Mouse (Mus musculus) kidney, adult 8-10 months (tissue): ENCODE measurements around the gene Ribc1.

Source experiments
- DNase-seq, 2 experiments: peaks; one replicate each; pipeline ENCODE4 v3.0.0; 2022

The Ribc1 gene

DNA sequence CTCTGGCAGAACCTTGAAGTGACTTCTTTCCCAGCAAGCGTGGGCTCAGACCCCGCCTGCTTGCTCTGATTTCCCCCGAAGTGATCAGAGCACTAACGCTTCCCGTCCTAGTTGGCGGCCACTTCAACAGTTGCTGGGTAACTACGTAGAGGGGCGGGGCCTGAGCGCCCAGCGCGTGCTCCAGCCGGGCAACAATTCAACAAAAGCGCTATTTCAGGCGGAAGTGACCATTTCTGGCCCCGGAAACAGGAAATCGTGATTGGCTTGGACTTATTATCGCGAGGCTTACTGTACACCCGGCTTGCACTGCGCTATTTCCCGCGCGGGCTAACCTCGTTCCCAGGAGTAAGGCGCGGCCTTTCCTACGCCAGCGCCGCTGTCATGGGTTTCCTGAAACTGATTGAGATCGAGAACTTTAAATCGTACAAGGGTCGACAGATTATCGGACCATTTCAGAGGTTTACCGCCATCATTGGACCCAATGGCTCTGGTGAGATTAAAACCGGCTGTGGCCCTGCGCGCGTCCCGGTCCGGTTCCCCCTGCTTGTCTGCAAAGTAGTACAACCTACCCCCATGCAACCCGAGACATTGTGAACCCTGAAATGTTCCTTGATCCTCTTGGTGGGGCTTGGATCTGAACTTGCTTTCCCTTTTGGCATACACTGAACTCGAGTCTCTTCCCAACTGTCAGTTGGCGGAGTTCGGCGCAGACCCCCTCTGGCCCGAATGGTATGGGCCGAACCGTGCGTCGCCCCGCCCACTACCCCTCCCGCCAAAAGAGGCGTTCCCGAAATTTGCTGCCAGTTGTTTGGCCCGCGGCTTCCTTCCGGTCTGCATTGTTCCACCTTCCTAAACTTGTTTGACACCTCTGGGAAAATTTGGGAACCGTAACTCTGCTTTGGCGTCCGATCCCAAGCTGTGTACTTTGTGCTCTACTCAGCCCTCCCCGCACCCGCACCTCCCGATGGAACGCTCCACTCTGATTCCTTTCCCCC is at the start of gene Ribc1, which contains the start of gene Smc1a:
TSS of gene Ribc1 (minus strand) at position 145 of the 995 bp plus-strand sequence.
TSS of gene Smc1a (plus strand) at position 278 of the 995 bp plus-strand sequence.
- peak; percentile 93 to 95 for DNase-seq

- DNase-seq = no peak
Observed at GRCm38 (mm10) chrX:152065674-152066073, 49.6 kb upstream of the Ribc1 start.

DNA sequence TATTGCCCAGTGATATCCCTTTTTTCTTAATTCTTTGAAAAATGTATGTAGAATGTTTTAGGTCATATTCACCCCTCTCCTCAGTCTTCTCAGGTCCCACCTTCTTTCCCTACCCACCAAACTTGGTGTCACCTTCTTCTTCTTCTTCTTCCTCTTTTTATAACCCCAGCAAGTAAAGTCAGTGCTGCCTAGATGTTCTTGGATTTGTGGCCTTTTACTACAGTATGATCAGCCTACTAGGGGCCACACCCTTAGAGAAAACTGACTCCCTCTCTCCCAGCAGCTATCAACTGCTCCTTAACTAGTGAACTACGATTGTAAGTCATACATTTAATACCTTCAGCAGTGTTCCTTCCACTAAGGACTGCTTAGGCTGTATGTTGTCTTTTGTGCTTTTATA is 38.0 kb upstream of the Ribc1 start:
- DNase-seq = no peak

DNA sequence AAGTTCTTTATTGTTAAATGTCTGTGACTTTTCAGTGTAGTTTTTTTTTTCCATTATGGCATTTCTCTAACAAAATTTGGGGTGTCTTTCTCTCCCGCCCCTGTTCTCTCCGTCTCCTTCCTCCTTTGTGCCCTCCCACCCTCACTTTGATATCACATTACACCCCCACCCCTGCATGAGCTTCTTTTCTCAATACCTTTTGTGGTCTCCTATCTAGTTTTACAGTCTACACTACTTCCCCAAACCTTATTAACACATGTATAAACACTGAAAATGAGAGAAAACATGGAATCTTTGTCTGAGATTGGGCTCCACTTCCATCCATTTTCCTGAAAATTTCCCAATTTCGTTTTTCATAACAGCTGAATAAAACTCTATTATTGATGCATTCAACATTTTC is 36.5 kb upstream of the Ribc1 start:
- no peak for DNase-seq

DNA sequence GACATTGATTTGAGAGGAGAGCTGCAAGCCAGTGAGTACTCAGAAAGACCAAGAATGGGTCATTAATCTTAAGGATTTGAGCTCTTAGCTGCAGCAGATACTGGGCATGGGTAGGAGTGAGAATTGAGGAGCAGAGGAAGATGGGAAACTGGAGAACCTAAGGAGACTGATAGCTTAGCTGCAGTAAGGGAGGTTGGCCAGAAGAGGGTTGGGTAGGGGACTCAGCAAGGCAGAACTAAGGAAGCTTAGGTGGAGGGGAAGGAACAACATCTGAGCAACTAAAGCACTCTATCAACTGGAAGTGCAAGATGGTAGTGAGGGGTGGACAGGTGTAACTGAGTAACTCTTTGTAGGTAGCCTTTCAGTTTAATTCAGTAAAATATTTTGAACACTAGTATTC is 31.1 kb upstream of the Ribc1 start:
- DNase-seq = no peak

DNA sequence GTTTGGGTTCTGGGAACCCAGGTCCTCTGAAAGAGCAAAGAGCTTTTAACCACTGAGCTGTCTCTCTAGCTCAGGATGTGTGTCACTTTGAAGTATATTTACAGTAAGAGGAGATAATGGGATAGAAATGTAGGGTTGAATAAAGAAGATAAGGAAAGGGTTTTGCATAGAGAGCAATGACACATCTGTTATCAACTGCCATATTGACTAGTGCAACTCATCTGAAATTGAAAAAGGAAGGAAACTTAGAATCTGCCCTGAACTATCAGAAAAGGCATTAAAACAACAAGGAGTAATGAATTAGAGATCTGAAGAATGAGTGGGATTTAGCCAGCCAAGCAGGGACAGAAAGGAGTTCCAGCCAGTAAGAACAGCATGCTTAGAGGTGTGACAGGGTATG is 23.8 kb upstream of the Ribc1 start:
- no peak for DNase-seq

DNA sequence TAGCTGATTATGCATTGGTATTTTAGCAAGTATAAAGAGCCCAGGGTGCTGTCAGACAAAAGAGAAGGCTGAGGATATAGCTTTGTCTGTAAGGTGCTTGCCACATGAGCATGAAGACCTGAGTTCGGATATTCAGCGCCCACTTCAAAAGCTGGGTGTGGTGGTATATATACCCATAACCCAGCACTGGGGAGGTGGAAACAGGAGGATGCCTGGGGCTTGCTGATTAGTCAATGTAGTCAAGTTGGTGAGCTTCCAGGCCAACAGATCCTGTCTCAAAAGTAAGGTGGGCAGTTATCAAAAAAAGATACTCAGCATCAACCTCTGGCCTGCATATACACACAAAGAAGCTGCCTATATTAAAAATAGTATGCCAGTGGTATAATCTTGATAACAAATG is 3.2 kb upstream of the Ribc1 start:
- DNase-seq = no peak

- DNase-seq = no peak
Observed at GRCm38 (mm10) chrX:152017186-152017585, 1.1 kb upstream of the Ribc1 start.

- no peak for DNase-seq
Observed at GRCm38 (mm10) chrX:152015752-152016150, 344 bp downstream of the Ribc1 start.

DNA sequence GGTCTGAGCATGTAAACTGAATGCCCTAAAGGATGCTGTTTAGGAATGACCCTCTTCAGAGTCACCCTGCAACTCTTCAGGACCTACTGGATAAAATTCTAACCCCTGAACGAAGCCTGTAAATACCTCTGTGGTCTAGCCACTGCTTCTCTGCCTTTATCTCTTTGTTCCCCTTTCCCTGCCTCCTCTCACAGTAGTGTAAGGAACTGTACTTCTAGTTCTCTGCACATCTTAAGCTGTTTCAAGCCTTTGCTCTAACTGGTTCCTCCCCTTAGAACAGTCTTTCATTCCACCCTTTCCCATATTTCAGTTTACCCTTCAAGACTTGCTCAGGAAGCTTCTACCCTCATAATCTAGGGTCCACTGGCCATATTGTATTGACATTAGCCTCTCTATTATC is 8.2 kb downstream of the Ribc1 start:
- no peak for DNase-seq

DNA sequence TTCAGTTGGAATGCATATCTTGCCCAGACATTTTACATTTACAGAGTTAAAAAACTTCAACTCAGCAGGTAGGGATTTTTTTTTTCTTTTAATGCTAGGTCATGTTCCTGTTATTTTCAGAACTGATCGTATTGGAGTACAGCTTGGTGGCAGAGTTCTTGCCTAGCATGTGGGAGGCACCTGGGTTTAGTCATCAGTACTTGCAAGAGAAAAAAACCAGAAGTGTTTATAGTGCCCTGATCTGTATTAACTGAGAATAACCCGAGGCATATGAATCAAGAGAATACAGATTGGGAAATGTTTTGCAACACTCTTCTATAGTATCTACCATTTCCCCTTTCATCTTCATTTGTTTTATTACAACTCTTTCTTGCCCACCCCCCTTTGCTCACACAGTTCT is 13.2 kb downstream of the Ribc1 start:
- DNase-seq = no peak

DNA sequence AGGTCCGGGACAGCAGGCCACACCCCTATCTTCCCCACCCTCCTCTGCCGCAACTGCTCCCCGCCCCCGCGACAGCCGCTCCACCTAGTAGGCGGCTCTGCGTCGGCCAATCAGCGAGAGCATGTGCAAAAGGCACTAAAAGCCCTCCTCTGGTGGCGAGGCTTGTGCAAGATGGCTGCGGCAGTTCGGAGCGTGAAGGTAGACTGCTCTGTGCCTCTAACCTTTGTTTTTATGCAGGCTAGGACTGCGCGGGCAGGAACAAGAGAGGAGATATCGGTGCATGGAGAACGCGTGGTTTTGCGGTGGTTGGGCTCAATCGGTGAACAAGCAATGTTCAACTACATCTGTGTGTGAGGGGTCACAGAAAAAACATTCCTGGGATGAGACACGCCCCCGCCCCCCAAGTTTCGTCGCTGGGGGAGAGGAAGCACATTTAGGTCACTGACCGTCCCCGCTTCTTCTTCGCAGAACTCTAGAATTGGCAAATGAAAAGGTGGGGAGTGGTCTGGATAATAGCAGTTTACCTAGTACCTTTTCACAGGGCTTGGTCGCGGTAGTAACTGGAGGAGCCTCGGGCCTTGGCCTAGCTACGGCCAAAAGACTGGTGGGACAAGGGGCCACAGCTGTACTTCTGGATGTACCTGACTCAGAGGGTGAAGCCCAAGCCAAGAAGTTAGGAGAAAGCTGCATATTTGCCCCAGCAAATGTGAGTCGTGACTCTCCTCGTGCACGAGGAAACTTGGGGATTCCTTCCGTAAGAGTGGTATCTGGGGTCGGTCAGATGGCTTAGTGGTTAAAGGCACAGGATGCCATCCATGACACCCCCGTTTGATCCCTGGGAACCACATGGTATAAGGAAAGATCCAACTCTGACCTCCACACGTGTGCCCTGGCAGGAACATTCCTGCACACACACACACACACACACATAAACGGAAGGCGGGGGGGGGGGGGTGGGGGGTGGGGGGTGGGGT is 14.1 kb downstream of the Ribc1 start, which contains the start of gene Hsd17b10:
TSS of gene Hsd17b10 (plus strand) at position 109 of the 974 bp plus-strand sequence.
- peak; percentile 86 for DNase-seq

DNA sequence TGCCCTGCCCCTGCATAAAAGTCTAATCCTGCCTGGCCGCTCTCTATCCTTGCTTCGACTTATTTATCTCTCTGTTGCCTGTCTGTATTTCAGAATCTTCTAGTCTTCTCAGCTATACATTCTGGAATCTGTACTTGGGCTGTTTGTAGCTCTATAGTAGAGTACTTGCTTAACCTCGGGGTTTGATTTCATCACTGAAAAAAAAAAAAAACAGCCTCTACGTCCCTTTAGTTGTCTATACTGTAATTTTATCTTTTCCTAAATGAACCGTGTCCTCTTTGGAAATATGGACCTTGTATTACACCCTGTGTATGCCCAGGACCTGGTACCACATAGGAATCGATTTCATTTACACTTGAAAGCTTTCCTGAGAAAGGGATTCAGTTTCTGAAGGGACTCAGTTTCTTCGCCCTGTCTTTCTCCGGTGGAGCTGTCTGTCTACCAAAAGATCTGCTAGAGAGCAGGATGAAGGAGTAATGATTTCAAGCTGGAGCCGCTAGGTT is 14.9 kb downstream of the Ribc1 start:
- DNase-seq = no peak

GRCm38 (mm10) chrX:151999006-151999710 is 16.9 kb downstream of the Ribc1 start:
- no peak for DNase-seq
